Mouse (Mus musculus) hindbrain, postnatal 0 days (tissue): ENCODE results near the gene Isoc2a. TPM values are rescaled to one million over a fixed set of nuclear protein-coding genes. Genes with fewer than 3 reads are reported as not detected.

Source experiments
- ATAC-seq: fragments of 200-750 bp; cut with Nextera tagmentation; 2 replicates; pipeline ENCODE4 v1.8.0; 2017; ENCODE audit warnings: mild to moderate bottlenecking, moderate TSS enrichment, moderate library complexity
- DNase-seq: peaks from one replicate; pipeline ENCODE4 v3.0.0-alpha.2; 2015; ENCODE audit warnings: low spot score
- H3K27ac ChIP-seq: fragments of 300-500 bp; sonication (generic); 2 replicates; pipeline ENCODE4 v1.5.1; 2014; ENCODE audit warnings: mild to moderate bottlenecking
- H3K27me3 ChIP-seq: fragments of 300-500 bp; sonication (generic); 2 replicates; pipeline ENCODE4 v1.6.1; 2014; ENCODE audit warnings: low read length, mixed read lengths; ENCODE audit not compliant: insufficient read depth
- H3K36me3 ChIP-seq: fragments of 300-500 bp; sonication (generic); 2 replicates; pipeline ENCODE4 v1.6.1; 2014; ENCODE audit warnings: low read length, mixed read lengths; ENCODE audit not compliant: insufficient read depth
- H3K4me1 ChIP-seq: fragments of 300-500 bp; sonication (generic); 2 replicates; pipeline ENCODE4 v1.6.1; 2014; ENCODE audit warnings: antibody characterized with exemption, low read length, mixed read lengths; ENCODE audit not compliant: insufficient read depth
- H3K4me2 ChIP-seq: fragments of 300-500 bp; sonication (generic); 2 replicates; pipeline ENCODE4 v1.6.1; 2014; ENCODE audit warnings: low read depth, mild to moderate bottlenecking, low read length, moderate library complexity, mixed read lengths
- H3K4me3 ChIP-seq: fragments of 300-500 bp; sonication (generic); 2 replicates; pipeline ENCODE4 v1.5.1; 2014; ENCODE audit warnings: low read length
- H3K9ac ChIP-seq: fragments of 300-500 bp; sonication (generic); replicated peaks from 2 replicates; pipeline ENCODE4 v1.6.1; 2014; ENCODE audit warnings: mild to moderate bottlenecking, low read length, moderate library complexity, mixed read lengths
- H3K9me3 ChIP-seq: fragments of 300-500 bp; sonication (generic); 2 replicates; pipeline ENCODE4 v1.6.1; 2016; ENCODE audit warnings: low read length, mixed read lengths
- CTCF ChIP-seq: IDR thresholded peaks from 2 replicates; pipeline ENCODE4 v1.5.1; 2016; ENCODE audit warnings: antibody characterized with exemption, control low read depth, low read depth
- WGBS: fragments of 180-500 bp; shearing (Covaris S2); extraction: QIAGEN DNeasy Blood & Tissue Kit; methylation state at CpG from one replicate; pipeline ENCODE4 v1.1.7; 2014; 5-methylcytosine and 5-hydroxymethylcytosine counted together
- polyA plus RNA-seq: library from polyadenylated mRNA; unstranded; fragments of >200 nt; fragmentation: Nextera tagmentation; extraction: Ambion mirVana; gene quantifications from 2 replicates; pipeline ENCODE4 v1.2.1, GENCODE M21; 2015
- total RNA-seq: library from RNA; depleted of rRNA; stranded (reverse); fragments of >200 nt; gene quantifications from 2 replicates; pipeline ENCODE4 v1.2.3, GENCODE M21; 2014

Gene Isoc2a
- total and polyA plus RNA-seq, 2 experiments from 2014 or later, result 0.43 to 12.2 TPM

GRCm38 (mm10) chr7:4919971-4920370 is 43.0 kb downstream of the Isoc2a start:
- Histone ChIP-seq H3K27me3 (no peaks in the 10 kb centered on the region), H3K36me3 (peaks cover 28% of the 10 kb centered on the region; the same call in 1 of the 2 replicates), H3K27ac (no peak overlapping the region), H3K9me3 (no peaks in the 10 kb centered on the region), H3K4me1 (peaks cover 35% of the 10 kb centered on the region), H3K9ac (no peak overlapping the region), H3K4me3 (no peak overlapping the region), H3K4me2 (no peak overlapping the region)
- DNase-seq (no peak), ATAC-seq (no peak)
- WGBS, result 91% methylated on average over 21 of the region's 21 CpGs
- no peak for TF ChIP-seq CTCF

DNA sequence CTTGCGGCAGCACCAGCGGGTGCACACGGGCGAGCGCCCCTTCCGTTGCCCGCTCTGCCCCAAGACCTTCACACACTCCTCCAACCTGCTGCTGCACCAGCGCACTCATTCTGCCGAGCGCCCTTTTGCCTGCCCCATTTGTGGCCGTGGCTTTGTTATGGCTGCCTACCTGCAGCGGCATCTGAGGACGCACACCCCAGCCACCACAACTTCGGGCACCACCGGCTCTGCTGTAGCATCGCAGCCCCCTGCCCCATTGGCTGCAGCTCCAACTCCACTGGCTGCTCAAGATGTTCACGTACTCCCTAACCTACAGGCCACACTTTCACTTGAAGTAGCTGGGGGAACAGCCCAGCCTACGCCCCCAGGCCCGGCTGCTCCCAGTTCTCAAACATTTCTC is 43.5 kb downstream of the Isoc2a start:
- peaks cover 40% of the 10 kb centered on the region for H3K4me1 ChIP-seq
- no peak overlapping the region for H3K4me2 ChIP-seq
- WGBS, result 94% methylated on average over 19 of the region's 19 CpGs
- no peak for ATAC-seq
- no peak for TF ChIP-seq CTCF
- no peak overlapping the region for H3K4me3 ChIP-seq
- H3K27me3 ChIP-seq, result no peaks in the 10 kb centered on the region
- H3K9me3 ChIP-seq, result no peaks in the 10 kb centered on the region
- H3K9ac ChIP-seq, result no peak overlapping the region
- peak overlapping the region; percentile 96; the same call in 1 of the 2 replicates for H3K27ac ChIP-seq
- H3K36me3 ChIP-seq, result peaks cover 28% of the 10 kb centered on the region; the same call in 1 of the 2 replicates
- no peak for DNase-seq

- H3K27me3 ChIP-seq, result no peaks in the 10 kb centered on the region
- H3K4me3 ChIP-seq, result no peak overlapping the region
- DNase-seq (no peak), ATAC-seq (no peak)
- 57% methylated on average over 23 of the region's 23 CpGs for WGBS
- H3K36me3 ChIP-seq, result peaks cover 28% of the 10 kb centered on the region; the same call in 1 of the 2 replicates
- peaks cover 37% of the 10 kb centered on the region for H3K4me1 ChIP-seq
- peak overlapping the region; percentile 77 for H3K4me2 ChIP-seq
- H3K9me3 ChIP-seq, result no peaks in the 10 kb centered on the region
- H3K27ac ChIP-seq, result peak overlapping the region; percentile 96
- TF ChIP-seq CTCF, result no peak
- peak overlapping the region; percentile 33; the same call in 1 of the 2 replicates for H3K9ac ChIP-seq
Measured at GRCm38 (mm10) chr7:4920976-4921823, 44.2 kb downstream of the Isoc2a start.

GRCm38 (mm10) chr7:4921824-4922482 is 45.0 kb downstream of the Isoc2a start, which contains the start of gene Nat14:
Nat14 (plus strand) TSS chr7:4922028.
- peak within 1 kb of the TSS; percentile 96 for H3K27ac ChIP-seq
- WGBS, result 33% methylated on average over 8 of the region's 8 CpGs
- no peak for DNase-seq
- peak within 1 kb of the TSS; percentile 77 for H3K4me2 ChIP-seq
- H3K4me3 ChIP-seq, result peak within 1 kb of the TSS; percentile 40
- H3K9ac ChIP-seq, result peak within 1 kb of the TSS; percentile 56
- peaks cover 31% of the 10 kb centered on the region for H3K4me1 ChIP-seq
- no peak for ATAC-seq
- H3K9me3 ChIP-seq, result no peaks in the 10 kb centered on the region
- H3K27me3 ChIP-seq, result no peaks in the 10 kb centered on the region
- peaks cover 28% of the 10 kb centered on the region; the same call in 1 of the 2 replicates for H3K36me3 ChIP-seq
- no peak for TF ChIP-seq CTCF

- H3K4me3 ChIP-seq, result peak overlapping the region; percentile 40
- no peaks in the 10 kb centered on the region for H3K27me3 ChIP-seq
Measured at GRCm38 (mm10) chr7:4922508-4922907, 45.6 kb downstream of the Isoc2a start.

GRCm38 (mm10) chr7:4922931-4923565 is 46.1 kb downstream of the Isoc2a start:
- Histone ChIP-seq H3K36me3 (peaks cover 28% of the 10 kb centered on the region; the same call in 1 of the 2 replicates), H3K4me2 (peak overlapping the region; percentile 77), H3K4me1 (peaks cover 31% of the 10 kb centered on the region), H3K9me3 (no peaks in the 10 kb centered on the region), H3K27me3 (no peaks in the 10 kb centered on the region), H3K9ac (peak overlapping the region; percentile 56), H3K4me3 (peak overlapping the region; percentile 40), H3K27ac (peak overlapping the region; percentile 96)
- ATAC-seq (peak; percentile 48), DNase-seq (peak; percentile 94)
- peak; percentile 62 for TF ChIP-seq CTCF
- 1% methylated on average over 14 of the region's 14 CpGs for WGBS

More at GRCm38 (mm10) chr7:4922508-4922907, 45.6 kb downstream of the Isoc2a start:
- peak overlapping the region; percentile 56 for H3K9ac ChIP-seq
- peaks cover 28% of the 10 kb centered on the region; the same call in 1 of the 2 replicates for H3K36me3 ChIP-seq
- DNase-seq (peak; percentile 95), ATAC-seq (peak; percentile 84)
- H3K4me1 ChIP-seq, result peaks cover 31% of the 10 kb centered on the region
- WGBS, result under 1% methylated on average over 14 of the region's 14 CpGs
- peak overlapping the region; percentile 96 for H3K27ac ChIP-seq
- TF ChIP-seq CTCF, result no peak
- H3K9me3 ChIP-seq, result no peaks in the 10 kb centered on the region
- peak overlapping the region; percentile 77 for H3K4me2 ChIP-seq
